Mouse (Mus musculus) olfactory bulb, adult 2 months (tissue): ENCODE measurements at regions not wholly inside any gene's neighbourhood (a gene's known extent, or its start where the extent isn't known, plus 50 kb on each side); places are given as distances from the start of the nearest gene placed in this dataset.

ENCODE experiments used
- CTCF ChIP-seq: fragments of 200-500 bp; IDR thresholded peaks from 2 replicates; pipeline ENCODE4 v1.5.1; 2012; ENCODE audit warnings: low read depth, mild to moderate bottlenecking, low read length, moderate library complexity; ENCODE audit not compliant: insufficient read depth
- POLR2A ChIP-seq: fragments of 200-500 bp; IDR thresholded peaks from 2 replicates; pipeline ENCODE4 v1.6.1; 2012; ENCODE audit warnings: mild to moderate bottlenecking, low read depth, low read length, moderate library complexity; ENCODE audit not compliant: insufficient read depth

GRCm38 (mm10) chr6:103810342-103811001, 300.1 kb downstream of the Chl1 start:
- TF ChIP-seq CTCF (no peak), POLR2A (no peak)
